Mouse (Mus musculus) liver, embryonic 12.5 days (tissue): ENCODE results near the gene Gm11639. TPM values are rescaled to one million over a fixed set of nuclear protein-coding genes. Genes with fewer than 3 reads are reported as not detected.
"Not testable (repeated sequence)": the region's sequence is repeated elsewhere in the genome, so short reads cannot be mapped to it uniquely, and the experiment has no call there.

Source experiments
- ATAC-seq: fragments of 200-750 bp; cut with Nextera tagmentation; 2 replicates; pipeline ENCODE4 v1.8.0; 2017; ENCODE audit warnings: moderate number of reproducible peaks, mild to moderate bottlenecking, moderate library complexity
- H3K27ac ChIP-seq: fragments of 300-500 bp; sonication (generic); 2 replicates; pipeline ENCODE4 v1.5.1; 2016; ENCODE audit warnings: mild to moderate bottlenecking
- H3K27me3 ChIP-seq: fragments of 300-500 bp; sonication (generic); replicated peaks from 2 replicates; pipeline ENCODE4 v1.6.1; 2016; ENCODE audit warnings: mild to moderate bottlenecking, moderate library complexity
- H3K36me3 ChIP-seq: fragments of 300-500 bp; sonication (generic); 2 replicates; pipeline ENCODE4 v1.6.1; 2016; ENCODE audit warnings: mild to moderate bottlenecking, moderate library complexity
- H3K4me1 ChIP-seq: fragments of 300-500 bp; sonication (generic); 2 replicates; pipeline ENCODE4 v1.6.1; 2016
- H3K4me2 ChIP-seq: fragments of 300-500 bp; sonication (generic); 2 replicates; pipeline ENCODE4 v1.6.1; 2016; ENCODE audit warnings: mild to moderate bottlenecking, moderate library complexity
- H3K4me3 ChIP-seq: fragments of 300-500 bp; sonication (generic); 2 replicates; pipeline ENCODE4 v1.5.1; 2016; ENCODE audit warnings: mild to moderate bottlenecking, moderate library complexity
- H3K9ac ChIP-seq: fragments of 300-500 bp; sonication (generic); 2 replicates; pipeline ENCODE4 v1.6.1; 2016; ENCODE audit warnings: mild to moderate bottlenecking, moderate library complexity
- H3K9me3 ChIP-seq: fragments of 300-500 bp; sonication (generic); replicated peaks from 2 replicates; pipeline ENCODE4 v1.6.1; 2016; ENCODE audit warnings: mild to moderate bottlenecking, moderate library complexity
- WGBS: fragments of 180-500 bp; shearing (Covaris S2); methylation state at CpG from one replicate; pipeline ENCODE4 v1.1.7; 2016; ENCODE audit not compliant: insufficient replicate concordance; 5-methylcytosine and 5-hydroxymethylcytosine counted together
- polyA plus RNA-seq: library from polyadenylated mRNA; unstranded; fragments of >200 nt; fragmentation: Nextera tagmentation; extraction: Ambion mirVana; gene quantifications from 2 replicates; pipeline ENCODE4 v1.2.1, GENCODE M21; 2016

The Gm11639 gene
- polyA plus RNA-seq, 1 experiment from 2014 or later = 0.05 TPM

GRCm38 (mm10) chr11:105121792-105122191 is 436.3 kb downstream of the Gm11639 start:
- H3K4me2 ChIP-seq, H3K27ac ChIP-seq, ATAC-seq, H3K36me3 ChIP-seq, H3K9ac ChIP-seq, H3K4me3 ChIP-seq, H3K9me3 ChIP-seq, H3K27me3 ChIP-seq: not testable (repeated sequence)
- H3K4me1 ChIP-seq = peaks cover 23% of the 10 kb centered on the region
- 62% methylated on average over 5 of the region's 5 CpGs for WGBS

- Histone ChIP-seq H3K4me1 (peaks cover 42% of the 10 kb centered on the region), H3K9ac (no peak overlapping the region), H3K27me3 (no peaks in the 10 kb centered on the region), H3K4me3 (no peak overlapping the region), H3K27ac (no peak overlapping the region), H3K9me3 (no peaks in the 10 kb centered on the region), H3K4me2 (peak overlapping the region; percentile 45), H3K36me3 (peaks cover 4% of the 10 kb centered on the region)
- 7% methylated on average over 9 of the region's 9 CpGs for WGBS
- peak; percentile 58 for ATAC-seq
These were observed 438.5 kb downstream of the Gm11639 start for GRCm38 (mm10) chr11:105123986-105124385.

- peaks cover 49% of the 10 kb centered on the region for H3K4me1 ChIP-seq
- peak within 1 kb of the TSS; percentile 89 for H3K27ac ChIP-seq
- H3K4me3 ChIP-seq = peak within 1 kb of the TSS; percentile 100
- H3K27me3 ChIP-seq = no peaks in the 10 kb centered on the region
- H3K9ac ChIP-seq = peak within 1 kb of the TSS; percentile 81
- ATAC-seq = peak; percentile 85
- peaks cover 24% of the 10 kb centered on the region for H3K36me3 ChIP-seq
- H3K9me3 ChIP-seq = no peaks in the 10 kb centered on the region
- peak within 1 kb of the TSS; percentile 82 for H3K4me2 ChIP-seq
- 1% methylated on average over 36 of the region's 38 CpGs for WGBS
These were observed 440.4 kb downstream of the Gm11639 start, which contains the start of gene Mettl2 for GRCm38 (mm10) chr11:105125735-105126519. TSS of gene Mettl2 (plus strand) at chr11:105126425.

GRCm38 (mm10) chr11:105126520-105127029 is 441.1 kb downstream of the Gm11639 start:
- Histone ChIP-seq H3K9ac (peak overlapping the region; percentile 81), H3K36me3 (peaks cover 30% of the 10 kb centered on the region), H3K4me1 (peaks cover 49% of the 10 kb centered on the region), H3K4me2 (peak overlapping the region; percentile 82), H3K9me3 (no peaks in the 10 kb centered on the region), H3K27ac (peak overlapping the region; percentile 65), H3K27me3 (no peaks in the 10 kb centered on the region), H3K4me3 (peak overlapping the region; percentile 100)
- ATAC-seq = peak; percentile 28
- WGBS = 2% methylated on average over 49 of the region's 49 CpGs

- no peak overlapping the region; the same call in 1 of the 2 replicates for H3K9ac ChIP-seq
- H3K4me1 ChIP-seq = peaks cover 30% of the 10 kb centered on the region
- H3K4me2 ChIP-seq = no peak overlapping the region
- no peak overlapping the region for H3K4me3 ChIP-seq
- H3K36me3 ChIP-seq = peaks cover 100% of the 10 kb centered on the region
- H3K27ac ChIP-seq = peak overlapping the region; percentile 74
- ATAC-seq = peak; percentile 69
- H3K9me3 ChIP-seq = no peaks in the 10 kb centered on the region
- no peaks in the 10 kb centered on the region for H3K27me3 ChIP-seq
- 37% methylated on average over 7 of the region's 7 CpGs for WGBS
These were observed 450.2 kb downstream of the Gm11639 start for GRCm38 (mm10) chr11:105135692-105136091.

GRCm38 (mm10) chr11:105137255-105137654 is 451.7 kb downstream of the Gm11639 start:
- H3K27me3 ChIP-seq, H3K9me3 ChIP-seq, H3K9ac ChIP-seq, H3K4me3 ChIP-seq, H3K4me2 ChIP-seq: not testable (repeated sequence)
- Histone ChIP-seq H3K27ac (peak overlapping the region; percentile 5; the same call in 1 of the 2 replicates), H3K36me3 (peaks cover 94% of the 10 kb centered on the region), H3K4me1 (peaks cover 36% of the 10 kb centered on the region)
- peak; percentile 66 for ATAC-seq
- WGBS = 71% methylated on average over 2 of the region's 2 CpGs

- not testable (repeated sequence) for H3K27ac ChIP-seq, H3K4me2 ChIP-seq, H3K4me3 ChIP-seq, ATAC-seq, H3K9ac ChIP-seq, H3K9me3 ChIP-seq, H3K27me3 ChIP-seq
- peaks cover 63% of the 10 kb centered on the region for H3K36me3 ChIP-seq
- 81% methylated on average over 8 of the region's 8 CpGs for WGBS
- H3K4me1 ChIP-seq = peaks cover 62% of the 10 kb centered on the region
These were observed 455.0 kb downstream of the Gm11639 start for GRCm38 (mm10) chr11:105140512-105140911.

GRCm38 (mm10) chr11:105141115-105141514 is 455.6 kb downstream of the Gm11639 start:
- peaks cover 57% of the 10 kb centered on the region for H3K36me3 ChIP-seq
- H3K27me3 ChIP-seq = no peaks in the 10 kb centered on the region
- 0 out of 2 replicates have a peak overlapping the region, but pooled peaks have one; percentile 0 for H3K27ac ChIP-seq
- H3K9me3 ChIP-seq = no peaks in the 10 kb centered on the region
- ATAC-seq = no peak
- H3K4me1 ChIP-seq = peaks cover 57% of the 10 kb centered on the region
- WGBS = 86% methylated on average over 5 of the region's 5 CpGs
- no peak overlapping the region for H3K9ac ChIP-seq
- H3K4me2 ChIP-seq = no peak overlapping the region
- H3K4me3 ChIP-seq = no peak overlapping the region

GRCm38 (mm10) chr11:105143564-105143963 is 458.1 kb downstream of the Gm11639 start:
- ATAC-seq = peak; percentile 84
- Histone ChIP-seq H3K4me3 (no peak overlapping the region), H3K4me2 (peak overlapping the region; percentile 26), H3K4me1 (peaks cover 42% of the 10 kb centered on the region), H3K27ac (peak overlapping the region; percentile 77), H3K9ac (no peak overlapping the region), H3K36me3 (peaks cover 32% of the 10 kb centered on the region), H3K9me3 (no peaks in the 10 kb centered on the region), H3K27me3 (no peaks in the 10 kb centered on the region)

GRCm38 (mm10) chr11:105144084-105144483 is 458.6 kb downstream of the Gm11639 start:
- Histone ChIP-seq H3K36me3 (peaks cover 27% of the 10 kb centered on the region), H3K9me3 (no peaks in the 10 kb centered on the region), H3K4me3 (no peak overlapping the region), H3K4me1 (peaks cover 46% of the 10 kb centered on the region), H3K4me2 (peak overlapping the region; percentile 21), H3K9ac (no peak overlapping the region), H3K27ac (peak overlapping the region; percentile 77), H3K27me3 (no peaks in the 10 kb centered on the region)
- ATAC-seq = peak; percentile 79
- 55% methylated on average over 3 of the region's 3 CpGs for WGBS

GRCm38 (mm10) chr11:105144508-105145210 is 459.2 kb downstream of the Gm11639 start:
- Histone ChIP-seq H3K36me3 (peaks cover 22% of the 10 kb centered on the region), H3K27ac (peak overlapping the region; percentile 77), H3K9ac (peak overlapping the region; percentile 31; the same call in 1 of the 2 replicates), H3K4me1 (peaks cover 52% of the 10 kb centered on the region), H3K27me3 (no peaks in the 10 kb centered on the region), H3K9me3 (no peaks in the 10 kb centered on the region), H3K4me2 (peak overlapping the region; percentile 21), H3K4me3 (no peak overlapping the region)
- ATAC-seq = peak; percentile 36
- 61% methylated on average over 11 of the region's 11 CpGs for WGBS

GRCm38 (mm10) chr11:105145211-105145610 is 459.7 kb downstream of the Gm11639 start:
- peak overlapping the region; percentile 77 for H3K27ac ChIP-seq
- H3K4me3 ChIP-seq = no peak overlapping the region
- H3K27me3 ChIP-seq = no peaks in the 10 kb centered on the region
- no peaks in the 10 kb centered on the region for H3K9me3 ChIP-seq
- 87% methylated on average over 10 of the region's 10 CpGs for WGBS
- ATAC-seq = no peak
- H3K4me1 ChIP-seq = peaks cover 57% of the 10 kb centered on the region
- H3K4me2 ChIP-seq = no peak overlapping the region
- peaks cover 16% of the 10 kb centered on the region for H3K36me3 ChIP-seq
- H3K9ac ChIP-seq = 0 out of 2 replicates have a peak overlapping the region, but pooled peaks have one; percentile 31
